Mouse (Mus musculus): ENCODE results near the gene Tax1bp3. TPM values are rescaled to one million over a fixed set of nuclear protein-coding genes. Genes with fewer than 3 reads are reported as not detected.

The Tax1bp3 gene
- 35.5 TPM for polyA plus RNA-seq (2017; shearing (Covaris generic))

DNA sequence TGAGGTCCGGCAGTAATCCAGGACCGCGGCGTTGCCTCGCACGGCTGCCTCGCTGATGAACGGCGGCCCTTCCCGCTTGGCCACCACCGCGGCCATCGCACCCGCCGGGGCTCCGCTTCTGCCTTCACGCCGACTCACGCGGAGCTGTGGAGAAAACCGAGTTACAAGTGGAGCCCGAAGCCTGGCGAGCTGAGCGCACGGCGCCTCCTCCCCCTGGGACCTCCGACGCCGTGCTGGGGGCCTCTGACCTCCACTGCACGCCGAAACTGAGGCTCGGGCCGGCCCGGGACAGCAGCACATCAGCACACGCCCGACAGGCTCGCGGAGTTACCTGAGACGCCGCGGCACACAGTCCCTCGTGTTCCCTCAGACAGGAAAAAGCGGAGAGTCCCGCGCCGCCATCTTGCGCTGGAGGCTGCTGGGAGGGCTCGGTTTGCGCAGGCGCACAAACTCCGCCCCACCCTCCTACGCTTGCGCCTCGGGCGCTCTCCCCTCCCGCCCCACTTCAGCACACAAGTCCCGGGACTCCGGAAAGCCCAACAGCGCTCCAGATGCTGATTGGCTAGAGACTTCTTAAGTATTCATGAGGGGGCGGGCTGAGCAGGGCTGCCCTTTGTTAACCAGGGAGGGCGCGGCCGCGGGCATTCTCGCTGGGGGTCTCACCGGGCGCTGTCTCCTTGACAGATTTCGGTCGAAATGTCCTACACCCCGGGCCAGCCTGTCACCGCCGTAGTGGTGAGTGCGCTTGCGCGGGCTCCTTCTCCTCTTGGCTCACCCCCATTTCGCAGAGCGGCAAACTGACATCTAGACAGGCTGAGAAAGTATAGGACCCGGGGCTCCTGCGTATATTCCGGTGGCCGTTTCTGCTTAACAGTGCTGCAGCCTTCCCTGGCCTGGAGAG, at the start of gene Tax1bp3, which contains the start of gene Emc6:
Tax1bp3 (plus strand) TSS at position 476 of the 901 bp plus-strand sequence.
Emc6 (minus strand) TSS at position 430 of the 901 bp plus-strand sequence.

DNA sequence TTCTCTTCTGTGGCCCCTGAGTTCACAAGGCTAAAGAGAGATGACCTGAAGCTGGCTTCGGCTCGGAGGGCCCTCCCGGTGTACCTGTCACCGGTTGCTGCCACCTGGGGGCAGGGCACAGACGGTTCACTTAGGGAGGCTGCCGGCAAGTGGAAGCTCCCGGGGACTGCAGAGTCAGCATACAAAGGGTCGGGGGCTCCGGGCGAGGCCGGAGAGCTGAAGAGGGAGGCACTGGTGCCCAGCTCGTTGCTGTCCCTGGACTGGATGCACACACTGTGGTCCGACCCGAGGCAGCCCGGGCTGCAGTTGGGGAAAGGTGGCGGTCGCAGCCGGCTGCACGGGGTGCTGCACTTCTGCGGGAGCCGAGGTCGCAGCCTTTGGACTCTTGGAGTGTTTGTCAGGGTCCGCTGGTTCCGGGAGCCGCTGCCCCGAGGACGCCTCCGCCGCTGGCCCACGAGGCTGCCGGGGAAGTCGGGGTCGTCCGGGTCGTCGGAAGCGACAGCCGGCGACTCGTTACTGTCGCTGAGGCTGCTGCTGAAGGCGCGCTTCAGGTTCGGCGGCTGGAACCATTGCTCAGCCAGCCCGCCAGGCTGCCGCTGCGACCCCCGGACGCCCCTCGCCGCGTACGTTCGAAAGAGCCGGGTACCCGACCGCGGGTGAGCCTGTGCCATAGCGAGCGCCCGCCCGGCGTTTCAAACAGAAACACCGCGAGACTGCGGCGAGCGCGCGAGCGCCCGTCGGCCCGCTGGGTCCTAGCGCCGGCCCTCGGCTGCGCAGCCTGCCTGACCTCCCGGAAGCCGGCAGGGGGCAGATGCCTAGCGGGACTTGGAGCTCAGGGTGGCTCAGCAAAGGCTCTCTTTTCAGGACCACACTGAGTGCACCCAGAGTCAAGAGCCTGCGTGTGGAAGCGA, 39.0 kb upstream of the Tax1bp3 start, which contains the start of gene Haspin:
Haspin (minus strand) TSS at position 704 of the 911 bp plus-strand sequence.

DNA sequence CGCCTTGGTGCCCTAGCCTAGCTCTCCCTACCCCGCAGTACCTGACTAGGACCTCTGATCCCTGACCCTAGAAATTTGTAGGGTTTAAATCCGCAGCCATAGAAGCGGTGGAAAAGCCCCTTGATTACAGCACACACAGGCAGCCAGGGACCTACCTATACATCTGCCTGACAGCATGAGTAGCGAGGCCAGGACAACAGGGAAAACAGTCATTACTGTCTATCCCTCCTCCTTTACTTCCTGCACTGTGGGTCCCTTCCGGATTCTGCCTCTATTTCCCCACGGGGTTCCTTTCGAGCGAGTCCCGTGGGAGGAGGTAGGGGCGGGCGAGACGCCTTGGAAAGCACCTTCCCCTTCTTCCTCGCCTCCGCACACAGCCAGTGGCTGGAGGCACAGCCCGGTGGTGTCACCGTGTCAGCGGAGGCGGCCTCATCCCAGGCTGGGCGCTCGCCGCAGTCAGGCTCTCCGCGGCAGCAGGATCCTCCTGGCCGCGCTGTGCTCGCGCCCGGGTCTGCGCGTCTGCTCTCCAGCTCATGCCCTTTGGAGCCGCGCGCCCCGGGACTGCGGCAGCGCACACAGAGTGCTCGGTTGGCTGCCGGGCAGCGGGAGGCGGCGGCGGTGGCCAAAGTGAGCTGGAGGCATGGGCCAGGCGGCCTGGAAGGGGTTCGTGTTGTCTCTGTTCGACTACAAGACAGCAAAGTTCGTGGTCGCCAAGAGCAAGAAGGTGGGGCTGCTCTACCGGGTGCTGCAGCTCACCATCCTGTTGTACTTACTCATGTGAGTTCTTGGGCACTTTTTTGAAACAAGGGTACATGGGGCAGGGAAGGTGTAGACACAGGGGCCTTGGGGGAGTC, 16.7 kb upstream of the Tax1bp3 start, which contains the start of gene P2rx5:
P2rx5 (plus strand) TSS at position 465 of the 854 bp plus-strand sequence.

DNA sequence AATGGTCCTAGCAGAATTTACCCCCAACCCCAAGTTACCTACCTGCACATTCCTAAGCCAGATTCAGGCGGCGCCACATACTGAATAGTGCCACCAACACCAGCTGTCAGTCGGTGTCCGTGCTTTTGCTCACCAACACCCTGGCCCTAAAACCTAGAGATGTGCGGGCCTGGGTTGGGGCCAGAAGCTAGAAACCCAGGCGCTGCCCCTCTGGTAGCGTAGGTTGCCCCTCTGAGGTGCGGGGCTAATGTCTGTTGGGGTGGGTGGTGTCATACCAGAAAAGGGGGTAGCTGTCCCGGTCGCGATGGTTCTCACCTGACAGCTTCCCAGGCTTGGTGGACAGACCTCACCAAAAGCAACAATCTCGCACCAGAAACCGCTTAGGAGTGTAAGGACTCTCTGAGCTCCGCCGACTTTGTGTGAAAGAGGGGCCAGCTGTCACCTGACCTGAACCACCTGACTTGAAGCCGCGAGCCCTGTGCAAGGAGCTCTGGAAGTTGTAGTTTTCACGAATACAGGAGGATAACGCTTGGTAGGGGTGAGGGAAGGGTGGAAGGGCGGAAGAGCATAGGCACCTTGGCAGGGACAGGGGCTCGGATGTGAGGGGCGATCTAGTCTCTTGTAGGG, 21.8 kb downstream of the Tax1bp3 start, which contains the start of gene Ctns:
Ctns (minus strand) TSS at position 440 of the 627 bp plus-strand sequence.

DNA sequence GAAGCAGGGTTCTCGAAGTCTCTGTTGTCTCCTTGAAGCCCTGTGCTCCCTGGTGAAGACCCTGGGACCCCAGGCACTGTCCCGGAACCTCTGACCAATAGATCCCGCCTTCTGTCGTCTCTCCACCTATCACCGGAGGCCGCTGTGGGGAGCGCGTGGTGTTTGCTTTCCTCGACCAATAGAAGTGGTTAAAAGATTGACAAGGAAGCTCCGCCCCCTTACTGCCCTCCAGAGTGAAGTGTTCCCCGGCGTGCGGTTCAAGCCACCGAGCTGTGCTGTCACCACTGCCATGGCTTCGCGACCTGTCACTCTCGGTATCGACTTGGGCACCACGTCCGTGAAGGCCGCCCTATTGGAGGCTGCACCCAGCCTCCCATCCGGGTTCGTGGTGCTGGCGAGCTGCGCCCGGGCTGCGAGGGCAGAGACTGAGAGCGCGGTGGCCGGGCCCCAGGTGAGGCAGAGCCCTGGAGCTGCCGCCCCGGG, 22.4 kb downstream of the Tax1bp3 start, which contains the start of gene Shpk:
Shpk (plus strand) TSS at position 231 of the 483 bp plus-strand sequence.

Other genes starting within 250 kb of the Tax1bp3 start
- 310 TPM for gene Atp2a3, start 215.9 kb upstream of the Tax1bp3 start, polyA plus RNA-seq (2017; shearing (Covaris generic))
- 0.24 TPM for gene P2rx1, start 178.0 kb upstream of the Tax1bp3 start, polyA plus RNA-seq (2017; shearing (Covaris generic))
- gene Camkk1, start 158.1 kb upstream of the Tax1bp3 start, polyA plus RNA-seq (2017; shearing (Covaris generic)): 15.4 TPM
- 17.2 TPM for gene Ncbp3, start 129.3 kb upstream of the Tax1bp3 start, polyA plus RNA-seq (2017; shearing (Covaris generic))
- gene Itgae, start 86.5 kb upstream of the Tax1bp3 start, polyA plus RNA-seq (2017; shearing (Covaris generic)): 95.2 TPM
- 6.5 TPM for gene Haspin, start 38.8 kb upstream of the Tax1bp3 start, polyA plus RNA-seq (2017; shearing (Covaris generic))
- 0.16 TPM for gene P2rx5, start 16.7 kb upstream of the Tax1bp3 start, polyA plus RNA-seq (2017; shearing (Covaris generic))
- 55.7 TPM for gene Emc6, start within 50 bp of the Tax1bp3 start, polyA plus RNA-seq (2017; shearing (Covaris generic))
- 16.1 TPM for gene Ctns, start 22.0 kb downstream of the Tax1bp3 start, polyA plus RNA-seq (2017; shearing (Covaris generic))
- gene Shpk, start 22.4 kb downstream of the Tax1bp3 start, polyA plus RNA-seq (2017; shearing (Covaris generic)): 10.6 TPM
- not detected for gene Trpv1, start 57.2 kb downstream of the Tax1bp3 start, polyA plus RNA-seq (2017; shearing (Covaris generic))
- gene Trpv3, start 90.3 kb downstream of the Tax1bp3 start, polyA plus RNA-seq (2017; shearing (Covaris generic)): not detected
- gene Aspa, start 152.5 kb downstream of the Tax1bp3 start, polyA plus RNA-seq (2017; shearing (Covaris generic)): not detected
- gene Gm49340, start 152.7 kb downstream of the Tax1bp3 start, polyA plus RNA-seq (2017; shearing (Covaris generic)): not detected
- gene Spata22, start 152.7 kb downstream of the Tax1bp3 start, polyA plus RNA-seq (2017; shearing (Covaris generic)): not detected
- gene Olfr20, start 173.7 kb downstream of the Tax1bp3 start, polyA plus RNA-seq (2017; shearing (Covaris generic)): not detected
- gene Olfr376, start 194.2 kb downstream of the Tax1bp3 start, polyA plus RNA-seq (2017; shearing (Covaris generic)): not detected
- gene Olfr1, start 222.5 kb downstream of the Tax1bp3 start, polyA plus RNA-seq (2017; shearing (Covaris generic)): not detected

All from inflammation-experienced regulatory T-cells, adult 16 weeks (primary cell).